Mouse (Mus musculus) thymus, postnatal 4 days (tissue): ENCODE results near the gene Hoxa13.
A peak's percentile ranks its signal among the peaks of the same experiment; 100 is the strongest.

Experiments
- DNase-seq: peaks from one replicate; pipeline ENCODE4 v3.0.0; 2021

Hoxa13 gene

DNA sequence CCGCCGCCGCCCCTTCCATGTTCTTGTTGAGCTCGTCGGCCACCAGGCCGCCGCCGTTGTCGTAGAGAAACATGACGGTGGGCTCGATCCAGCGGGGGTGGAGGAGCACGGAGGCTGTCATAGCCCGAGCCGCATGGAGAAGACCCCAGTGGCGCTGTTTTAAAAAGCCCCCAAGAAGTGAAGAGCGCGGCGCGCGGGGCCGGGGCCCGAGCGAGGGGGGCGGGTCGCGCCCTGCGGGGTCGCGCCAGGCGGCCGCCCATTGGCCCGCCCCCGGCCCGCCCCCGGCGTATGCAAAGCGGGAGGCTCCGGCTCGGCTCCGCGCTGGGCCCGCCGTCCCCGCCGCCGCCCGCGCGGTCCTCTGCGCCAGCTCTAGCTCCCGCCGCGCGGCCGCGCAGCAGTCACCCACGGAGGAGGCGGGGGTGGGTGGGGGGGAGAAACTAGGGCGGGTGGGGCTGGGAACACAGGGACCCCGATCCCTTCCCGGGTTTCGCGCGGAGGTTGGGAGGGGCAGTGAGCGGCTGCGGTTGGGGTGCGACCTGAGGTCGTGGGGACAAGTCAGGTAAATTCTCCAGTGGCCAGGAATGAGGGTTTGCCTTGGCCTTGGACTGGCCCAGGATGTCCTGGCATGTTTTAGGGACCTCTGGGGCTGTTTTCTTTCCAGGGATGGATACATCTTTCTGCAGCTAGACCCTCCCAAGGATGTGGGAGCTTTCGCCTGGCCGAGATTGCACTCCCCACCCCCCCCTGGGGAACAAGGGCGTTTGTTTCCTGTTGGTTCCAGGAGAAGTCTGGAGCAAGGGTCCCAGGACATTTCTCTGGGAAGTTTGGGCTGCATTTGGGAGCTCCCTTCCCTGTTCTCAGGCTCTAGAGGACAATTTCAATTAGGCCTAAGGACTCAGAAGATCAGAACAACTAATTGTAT, at the start of gene Hoxa13:
TSS of gene Hoxa13 (minus strand) at position 227 of the 922 bp plus-strand sequence.
- peak; percentile 83 for DNase-seq

DNA sequence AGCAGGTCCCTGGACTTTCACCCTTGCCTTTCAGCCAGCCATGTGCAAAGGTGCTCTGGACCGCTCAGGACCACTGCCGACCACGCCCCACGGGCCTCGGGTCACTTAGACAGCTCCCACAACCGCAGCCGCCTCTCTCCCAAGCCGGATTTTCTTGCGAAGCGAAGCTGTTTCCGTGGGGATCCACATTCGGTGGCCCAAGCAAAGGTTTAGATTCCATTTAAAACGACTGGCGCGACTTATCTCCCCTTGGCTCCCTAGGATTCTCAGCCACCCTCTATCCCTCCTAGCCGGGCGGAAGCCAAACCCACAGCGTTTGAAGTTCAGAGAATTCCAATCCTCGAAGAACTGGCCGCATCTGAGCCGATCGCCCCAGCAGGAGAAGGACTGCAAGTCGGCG, 49.7 kb upstream of the Hoxa13 start:
- DNase-seq: no peak

DNA sequence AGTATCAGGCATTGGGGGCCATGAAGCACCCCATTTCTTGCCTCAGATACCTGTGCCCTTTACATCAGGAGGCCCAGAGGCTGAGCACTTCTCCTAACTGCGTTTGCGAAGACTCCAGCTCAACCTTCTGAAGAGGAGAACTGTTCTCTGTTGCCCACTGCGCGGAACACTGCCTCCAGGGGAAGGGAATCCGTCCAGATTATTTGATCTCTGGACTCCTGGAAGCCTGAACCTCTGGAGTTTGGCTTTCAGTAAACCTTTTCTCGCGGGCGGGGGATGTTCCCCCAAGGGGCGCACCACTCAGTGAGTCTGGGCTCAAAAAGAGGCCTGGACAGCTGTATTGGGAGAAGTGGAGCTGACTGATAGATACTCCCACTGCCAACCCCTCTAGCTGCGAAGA, 49.1 kb upstream of the Hoxa13 start:
- no peak for DNase-seq

DNA sequence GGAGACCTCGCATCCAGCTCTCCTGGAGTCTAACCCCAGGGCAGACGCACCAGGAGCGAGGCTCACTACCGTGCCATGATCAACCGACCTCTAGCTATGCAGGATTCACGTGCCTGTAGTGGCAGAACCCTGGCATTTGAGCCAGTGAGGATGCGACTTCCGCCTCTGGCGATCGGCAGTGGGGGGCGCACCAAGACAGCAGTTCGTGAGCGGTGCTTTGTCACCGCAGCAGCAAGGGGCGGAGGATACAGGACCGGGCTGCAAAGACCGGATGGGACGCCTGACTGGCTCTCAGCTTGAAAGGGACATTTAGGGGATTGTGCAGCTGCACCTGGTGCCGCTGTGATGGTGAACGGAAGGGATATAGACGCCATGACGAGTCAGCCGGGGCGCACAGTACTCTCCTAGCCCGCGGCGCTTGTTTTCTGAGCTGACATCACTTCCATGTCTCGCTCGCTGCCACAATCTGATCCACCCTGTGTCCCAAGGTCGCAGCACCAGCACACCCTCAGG, 45.3 kb upstream of the Hoxa13 start:
- DNase-seq: peak; percentile 80

DNA sequence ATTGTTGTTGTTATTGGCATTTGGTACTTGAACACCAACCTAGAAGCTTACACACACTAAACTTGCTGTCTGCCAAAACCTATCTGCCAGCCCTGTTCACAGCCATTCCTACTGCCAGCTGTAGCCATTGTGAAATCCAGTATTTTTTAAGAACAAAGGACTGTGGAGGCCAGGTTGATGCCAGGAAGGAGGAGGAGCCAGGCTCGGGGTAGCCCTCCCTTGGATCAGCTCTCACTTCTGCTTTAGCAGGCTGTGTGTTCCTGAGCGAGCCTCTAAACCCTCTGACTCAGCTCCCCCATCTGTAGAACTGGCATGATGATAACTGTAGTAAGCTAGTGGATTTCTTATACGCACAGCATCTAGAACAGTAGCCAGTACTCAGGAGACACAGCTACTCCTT, 42.7 kb upstream of the Hoxa13 start:
- DNase-seq: no peak

DNA sequence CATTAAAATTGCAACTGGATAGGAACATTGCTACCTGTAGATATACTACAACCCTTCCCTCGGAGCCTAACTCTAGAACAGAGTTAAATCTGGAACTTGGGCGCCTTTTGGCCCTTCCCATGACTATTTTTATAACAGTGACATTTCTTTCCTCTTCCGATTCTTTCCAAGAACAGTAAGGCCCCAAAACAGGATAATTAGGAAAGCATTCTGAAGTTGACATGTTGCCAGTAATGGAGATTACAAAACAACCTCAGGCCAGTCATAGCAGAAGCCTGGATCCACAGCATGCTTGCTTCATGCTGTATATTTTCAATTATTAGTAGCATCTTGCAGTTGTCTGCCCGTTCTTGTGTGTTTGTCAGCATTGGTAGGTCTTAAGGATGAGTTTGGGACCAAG, 40.1 kb upstream of the Hoxa13 start:
- no peak for DNase-seq

DNA sequence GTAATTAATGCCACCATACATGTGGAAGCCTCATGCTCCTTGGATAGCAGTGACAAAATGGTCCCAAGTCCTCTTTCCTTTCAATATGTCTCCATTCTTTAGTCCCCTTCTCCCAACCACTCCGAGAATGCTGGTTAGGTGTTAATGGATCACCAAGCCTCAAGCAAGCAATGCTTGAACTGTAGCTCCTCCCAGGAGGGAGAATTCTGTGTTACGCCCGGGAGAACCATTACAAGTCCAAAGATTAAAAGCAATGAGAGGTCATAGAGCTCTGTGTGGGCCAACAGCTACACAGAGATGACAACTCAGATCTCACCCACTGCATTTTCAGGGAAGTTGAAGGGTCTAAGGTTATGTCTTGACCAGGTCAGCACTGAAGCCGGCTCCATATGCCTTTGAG, 37.8 kb upstream of the Hoxa13 start:
- no peak for DNase-seq

DNA sequence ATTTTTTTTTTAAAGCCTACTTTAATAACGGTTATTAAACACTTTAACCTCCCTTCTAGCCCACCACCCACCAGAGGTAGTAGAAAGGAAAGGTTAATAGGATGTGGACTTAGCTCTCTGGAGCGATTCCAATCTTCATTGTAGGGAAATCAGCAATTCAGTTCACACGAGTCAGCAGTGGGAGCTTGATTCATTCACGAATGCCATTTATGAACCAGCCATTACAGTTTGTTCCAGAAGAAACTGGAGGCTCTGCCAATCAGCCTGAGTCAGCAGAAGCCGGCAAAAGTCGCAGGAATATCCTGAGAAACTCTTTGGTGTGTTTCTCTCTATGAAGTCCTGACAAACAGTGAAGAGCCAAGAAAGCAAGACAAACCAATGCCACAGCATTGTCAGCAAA, 33.9 kb upstream of the Hoxa13 start:
- DNase-seq: no peak

DNA sequence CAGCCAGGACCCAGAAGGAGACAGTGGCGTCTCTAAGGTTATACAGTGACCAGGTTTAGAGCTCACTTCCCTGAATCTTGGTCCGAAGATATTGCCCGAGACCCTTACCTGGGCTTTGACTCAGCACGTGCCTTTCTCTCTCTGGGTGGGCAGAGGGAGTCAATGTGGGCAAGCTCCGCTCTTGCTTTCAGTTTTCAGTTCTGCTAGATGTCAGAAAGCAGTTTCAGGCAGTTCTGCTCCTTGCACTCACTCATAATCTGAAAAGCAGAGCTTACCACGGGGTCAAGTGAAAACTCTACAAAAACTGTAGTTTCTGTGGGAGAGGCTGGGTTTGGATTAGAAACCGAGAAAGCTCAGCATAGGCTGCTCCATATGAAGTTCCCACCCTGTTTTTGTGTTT, 31.6 kb upstream of the Hoxa13 start:
- DNase-seq: no peak

DNA sequence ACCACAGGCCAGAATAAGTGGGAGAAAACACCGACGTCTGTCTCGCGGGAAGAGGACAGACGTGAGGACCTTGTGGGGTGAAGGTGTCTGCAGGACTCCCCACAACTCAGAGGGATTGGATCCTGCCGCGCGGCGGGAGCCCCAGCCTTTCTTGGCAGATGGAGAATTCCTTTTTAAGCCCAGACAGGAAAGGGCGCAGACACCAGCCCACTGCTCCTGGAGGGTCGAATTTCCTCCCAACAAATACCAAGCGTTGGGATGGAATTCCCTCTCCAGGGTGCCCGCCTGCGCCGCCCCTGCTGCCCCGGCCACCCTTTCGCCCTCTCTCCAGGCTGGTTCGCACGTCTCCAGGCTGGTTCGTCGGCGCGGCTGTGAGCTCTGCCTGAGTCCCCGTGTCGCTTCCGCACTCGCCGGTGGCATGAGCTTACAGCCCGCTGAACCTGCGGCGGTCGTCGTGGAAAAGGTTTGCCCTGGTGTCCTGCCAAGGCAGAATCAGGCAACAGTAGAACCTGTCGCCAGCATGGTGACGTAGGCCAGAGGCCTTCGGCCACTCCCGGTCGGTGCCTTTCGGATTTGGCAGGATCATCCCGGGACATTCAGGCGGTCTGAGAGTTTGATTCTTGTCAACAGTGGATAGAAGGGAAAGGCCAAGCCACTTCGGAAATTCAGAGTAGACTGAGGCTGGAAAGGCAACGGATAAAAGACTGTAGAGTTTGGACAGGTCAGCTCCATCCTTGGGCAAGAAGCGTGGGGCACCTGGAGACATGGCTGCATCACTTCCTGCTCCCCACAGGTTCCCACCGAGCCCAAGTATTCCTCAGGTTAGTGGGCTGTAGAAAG, 30.6 kb upstream of the Hoxa13 start:
- peak; percentile 45 for DNase-seq

DNA sequence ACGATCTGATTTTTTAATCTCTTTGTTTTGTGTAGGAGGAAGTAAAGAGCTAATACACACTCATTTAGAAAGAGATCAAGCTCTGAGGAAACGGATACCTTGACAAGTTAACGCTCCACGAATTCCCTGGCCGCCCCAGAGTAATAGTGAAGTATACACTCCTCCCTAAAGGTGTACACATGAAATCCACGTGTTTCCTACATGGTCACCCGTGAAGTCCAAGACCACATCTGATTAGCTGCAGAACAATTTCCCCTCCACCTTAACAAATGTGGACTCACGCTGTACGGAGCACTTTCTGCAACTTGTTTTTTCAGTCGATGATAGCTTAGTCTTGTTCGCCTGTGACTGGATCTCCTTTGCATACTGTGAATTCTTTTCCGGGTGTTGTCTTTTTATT, 29.5 kb upstream of the Hoxa13 start:
- no peak for DNase-seq

DNA sequence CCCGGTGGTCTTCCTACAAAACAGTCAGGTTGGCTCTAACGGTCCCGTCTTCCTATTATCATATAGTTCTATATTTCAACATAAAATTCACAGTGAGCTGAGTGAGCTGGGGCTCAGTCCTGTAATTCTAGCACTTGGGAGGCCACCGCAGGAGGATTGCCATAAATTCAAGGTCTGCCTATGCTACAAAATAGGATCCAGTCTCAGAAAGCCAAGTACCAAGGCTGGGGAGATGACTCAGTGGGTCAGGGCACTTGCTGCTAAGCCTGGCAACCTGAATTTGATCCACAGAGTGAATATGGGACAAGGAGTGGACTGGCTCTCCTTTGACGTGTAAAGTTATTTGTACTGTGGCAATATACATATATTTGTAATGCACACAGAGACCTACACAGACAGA, 23.2 kb upstream of the Hoxa13 start:
- DNase-seq: no peak

DNA sequence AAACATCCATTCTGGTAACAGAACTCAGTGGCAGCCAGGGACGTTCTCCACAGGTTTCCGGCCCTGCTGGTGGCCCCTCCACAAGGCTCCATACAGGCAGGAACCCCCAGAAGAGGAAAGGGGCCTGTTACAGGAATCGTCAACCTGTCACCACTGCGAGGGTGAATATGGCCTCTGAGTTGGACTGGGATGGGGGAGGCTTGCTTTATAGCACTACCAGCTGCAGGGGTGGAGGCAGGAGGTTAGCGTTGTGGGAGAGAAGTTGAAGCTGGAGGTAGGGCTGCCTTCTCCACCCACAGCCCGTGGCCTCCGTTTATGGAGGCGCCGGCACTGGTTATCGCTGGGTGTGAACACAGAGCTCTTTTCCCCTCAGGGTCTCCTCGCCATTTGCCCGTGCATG, 20.4 kb upstream of the Hoxa13 start:
- no peak for DNase-seq

DNA sequence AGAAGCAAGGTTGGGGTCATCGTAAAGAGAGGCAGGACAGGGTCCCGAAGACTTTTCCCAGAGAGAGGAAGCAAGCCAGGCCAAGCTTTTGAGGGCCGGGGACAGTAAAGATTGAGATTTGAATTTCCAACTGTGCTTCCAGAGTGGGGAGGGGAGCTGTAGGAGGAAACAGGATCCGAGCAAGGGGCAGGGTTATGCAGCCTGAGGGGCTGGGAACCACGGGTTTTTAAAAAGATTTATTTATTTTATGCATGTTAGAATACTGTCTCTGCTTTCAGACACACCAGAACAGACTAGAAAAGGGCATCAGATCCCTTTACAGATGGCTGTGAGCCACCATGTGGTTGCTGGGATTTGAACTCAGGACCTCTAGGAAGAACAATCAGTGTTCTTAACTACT, 16.2 kb upstream of the Hoxa13 start:
- no peak for DNase-seq

DNA sequence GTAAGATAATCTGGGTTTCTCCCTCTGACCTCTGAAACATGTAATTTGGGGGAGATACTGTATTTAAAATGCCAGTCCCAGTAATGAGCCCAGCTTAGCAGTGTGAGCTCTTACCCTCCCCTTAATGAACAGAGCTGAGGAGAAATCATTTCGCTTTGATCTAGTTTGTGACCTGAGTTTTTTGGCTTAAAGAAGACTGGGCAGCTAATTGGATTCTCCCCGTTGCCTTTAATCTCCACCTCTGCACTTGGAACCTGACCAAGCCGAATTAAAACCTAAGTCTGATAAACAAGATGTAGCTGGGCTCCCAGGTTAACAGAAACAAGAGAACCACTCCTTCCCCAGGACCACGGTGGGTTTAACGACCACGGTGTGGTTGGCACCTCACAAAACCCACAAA, 15.7 kb upstream of the Hoxa13 start:
- DNase-seq: no peak

DNA sequence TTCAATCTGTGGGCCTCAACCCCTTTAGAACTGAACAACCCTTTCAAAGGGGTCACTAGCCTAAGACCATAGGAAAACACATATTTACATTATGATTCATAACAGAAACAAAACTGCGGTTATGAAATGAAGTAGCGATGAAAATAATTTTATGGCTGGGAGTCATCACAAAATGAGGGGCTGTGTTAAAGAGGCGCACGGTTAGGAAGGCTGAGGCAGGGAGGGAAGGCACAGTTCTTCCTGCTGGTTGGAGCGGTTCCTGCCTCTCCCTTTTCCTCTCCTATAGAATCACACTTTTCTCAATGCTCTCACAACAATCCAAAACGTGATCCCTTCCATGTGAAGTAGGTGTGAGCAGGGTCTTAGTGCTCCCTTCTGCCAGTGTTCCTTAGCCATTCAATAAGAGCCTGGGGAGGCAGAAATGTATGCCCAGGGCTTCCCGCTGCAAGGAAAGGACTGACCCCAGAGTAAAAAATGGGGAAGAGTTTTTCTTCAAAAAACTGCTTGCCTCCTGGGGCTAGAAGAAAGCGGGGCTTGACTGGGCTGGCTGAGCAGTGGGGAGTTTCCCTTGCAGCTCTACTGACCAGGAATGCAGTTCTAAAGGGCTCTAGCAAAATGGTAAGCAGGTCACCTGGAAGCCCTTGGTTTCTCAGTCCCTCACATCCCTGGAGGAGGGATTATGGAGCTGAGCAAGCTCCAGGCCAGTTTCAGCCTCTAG, 15.0 kb upstream of the Hoxa13 start:
- no peak for DNase-seq

DNA sequence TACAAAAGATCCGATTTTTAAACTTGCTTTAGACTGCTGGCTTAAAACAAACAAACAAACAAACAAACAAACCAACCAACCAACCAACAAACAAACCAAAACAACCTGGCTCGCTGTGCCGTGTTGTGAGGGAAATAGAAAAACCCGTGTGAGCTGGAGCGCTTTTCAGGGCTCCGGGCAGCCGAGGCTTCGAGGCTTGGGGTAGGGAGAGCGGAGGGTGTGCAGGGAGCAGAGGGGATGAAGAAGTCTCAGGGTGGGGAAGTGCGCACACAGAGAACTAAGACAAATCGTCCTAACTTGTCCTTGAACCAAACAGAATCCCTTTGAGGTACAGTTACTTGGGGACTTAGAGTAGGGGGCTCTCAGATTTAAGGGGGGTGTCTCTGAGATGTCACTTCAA, 13.9 kb upstream of the Hoxa13 start:
- DNase-seq: no peak

DNA sequence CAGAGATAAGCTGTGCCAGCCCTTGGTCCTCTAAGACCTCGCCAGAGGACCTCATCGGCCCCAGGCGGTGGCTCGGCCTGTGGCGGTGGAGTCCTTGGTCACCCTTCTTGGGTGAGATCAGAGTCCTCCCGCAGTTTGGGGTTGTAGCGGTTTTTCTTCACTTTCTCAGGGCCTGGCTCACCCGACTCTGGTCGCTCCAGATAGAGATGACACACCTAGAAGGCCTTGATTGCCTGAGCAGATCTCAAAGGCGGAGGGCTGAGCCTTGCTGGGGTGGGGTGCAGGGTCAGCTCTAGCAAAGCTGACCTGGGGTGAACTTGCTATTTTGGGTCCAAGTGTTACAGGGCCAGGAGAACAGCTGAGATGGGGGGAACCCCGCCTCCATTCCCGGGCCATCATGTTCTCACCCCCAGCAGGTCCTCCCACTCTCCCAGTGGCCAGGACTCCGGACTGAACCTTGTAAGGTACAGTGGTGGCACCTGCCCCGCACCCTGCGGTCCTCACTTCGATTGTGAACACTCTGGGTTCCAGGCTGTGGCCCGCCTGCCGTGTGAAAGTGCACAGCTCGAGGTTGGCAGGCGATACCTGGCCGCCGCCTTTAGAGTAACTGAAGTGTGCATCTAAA, 13.1 kb upstream of the Hoxa13 start:
- DNase-seq: no peak

DNA sequence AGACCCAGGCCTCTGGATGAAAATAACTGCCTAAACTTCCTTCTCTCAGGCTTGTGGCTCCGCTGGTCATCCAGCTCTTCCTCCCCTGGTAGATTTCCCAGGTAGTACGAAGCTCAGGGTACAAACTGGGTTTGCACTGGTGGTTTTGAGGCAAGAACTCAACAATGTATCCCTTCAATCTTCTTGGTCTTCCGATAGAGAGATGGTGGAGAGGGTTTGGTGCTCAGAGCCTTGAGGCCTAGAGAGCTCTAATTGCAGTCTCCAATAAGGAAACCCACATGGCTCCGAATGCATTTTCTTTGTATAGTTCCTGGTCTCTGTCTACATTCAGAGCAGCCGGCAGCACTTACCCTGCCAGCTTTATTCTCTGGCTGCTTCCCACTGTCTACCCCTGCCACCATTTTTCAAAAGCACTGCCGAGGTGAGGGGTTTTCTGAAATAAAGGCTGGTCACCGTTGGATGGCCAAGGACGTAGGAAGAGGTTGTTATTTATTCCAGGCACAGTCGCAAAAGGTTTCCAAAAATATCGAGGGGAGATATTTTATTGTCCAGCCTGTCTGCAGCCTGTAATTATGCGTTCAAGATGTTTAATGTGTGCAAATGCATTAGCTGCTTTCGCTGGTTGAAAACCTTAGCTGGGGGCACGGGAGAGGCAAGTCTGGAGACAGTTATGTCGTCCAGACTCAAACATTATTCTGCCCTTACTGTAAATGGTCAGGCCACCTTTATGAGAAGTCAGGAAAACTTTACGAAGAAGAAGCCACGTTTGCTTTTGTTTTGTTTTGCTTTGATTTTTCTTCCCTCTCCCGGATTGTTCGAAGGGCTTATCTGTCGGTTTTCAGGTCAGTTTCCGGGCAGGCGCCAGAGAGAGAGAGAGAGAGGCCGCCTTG, 12.3 kb upstream of the Hoxa13 start:
- no peak for DNase-seq

DNA sequence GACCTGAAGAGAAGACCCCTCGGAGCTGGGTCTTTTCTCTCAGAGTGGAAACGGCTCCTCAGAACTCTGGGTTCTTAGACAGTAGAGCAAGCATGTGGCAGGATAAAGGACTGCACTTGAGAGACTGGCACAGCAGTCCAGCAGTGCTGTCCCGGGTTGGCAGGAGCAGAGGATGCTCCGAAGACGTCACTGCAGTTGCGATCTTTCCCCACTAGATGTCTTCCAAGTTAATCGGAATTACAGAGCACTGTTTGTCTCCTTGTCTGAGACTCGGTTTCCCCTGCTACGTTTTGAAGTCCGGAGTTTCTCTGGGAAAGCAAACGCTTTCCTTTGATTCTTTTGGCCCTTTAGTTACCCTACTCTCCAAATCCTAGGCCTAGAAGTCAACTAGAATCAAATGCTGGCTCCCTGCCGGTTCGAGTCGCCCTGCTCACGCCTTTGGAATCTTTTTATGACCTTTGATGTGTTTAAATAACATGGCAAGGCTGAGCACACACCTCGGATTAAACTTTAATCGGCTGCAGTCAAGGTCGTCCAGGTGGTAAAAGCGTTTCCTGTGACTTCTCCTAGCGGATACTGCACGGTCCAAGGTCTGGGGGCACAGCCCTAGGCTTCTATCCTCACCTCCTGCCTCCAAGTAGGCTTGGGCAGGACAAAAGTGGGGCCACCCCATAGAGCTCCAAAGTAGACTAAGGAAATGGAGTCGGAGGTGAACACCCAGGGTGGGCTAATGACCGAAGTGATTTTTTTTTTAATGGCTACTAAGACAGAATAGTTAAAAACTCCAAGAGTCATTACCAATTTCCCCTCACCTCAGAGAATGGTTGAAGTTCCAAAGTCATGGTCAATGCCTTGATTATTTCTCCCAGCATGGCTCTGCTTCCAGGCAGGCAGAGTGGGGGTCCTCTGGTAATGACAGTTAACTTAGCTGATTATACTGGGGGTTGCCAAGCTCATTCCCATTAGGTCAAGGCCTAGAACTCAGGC, 10.1 kb upstream of the Hoxa13 start:
- peak; percentile 78 for DNase-seq
